Comparison of ENCODE assay signal across 8 mouse cellular contexts in genomic region chr6:37298982-37299381, GRCm38 (mm10). TPM values are rescaled to one million over a fixed set of nuclear protein-coding genes. Genes with fewer than 3 reads are reported as not detected.
A peak's percentile ranks its signal among the peaks of the same experiment; 100 is the strongest.
DNase-seq lines count a peak whose midpoint lies in the region; ATAC-seq and TF ChIP-seq lines count a peak whose summit lies in the region.

No protein-coding gene starts in this region.

- DNase-seq in lung, postnatal 36 days: no peak
- DNase-seq in limb, embryonic 14.5 days (ENCODE audit: low spot score): no peak
- DNase-seq in left cerebral cortex, postnatal 4 days: no peak
- no peak for DNase-seq in kidney, adult 2 months
- DNase-seq in thymus, postnatal 10 days (ENCODE audit: low spot score in 2 of 2): no peak

- H3K27me3 ChIP-seq in lung, embryonic 16.5 days (ENCODE audit: control insufficient read depth, insufficient read depth, low read depth, low read length): peaks cover 46% of the 10 kb centered on the region
- peaks cover 27% of the 10 kb centered on the region; the same call in 1 of the 2 replicates for H3K27me3 ChIP-seq in forebrain, embryonic 13.5 days
- H3K27me3 ChIP-seq in limb, embryonic 14.5 days (ENCODE audit: control insufficient read depth, insufficient read depth, low read length): peaks cover 46% of the 10 kb centered on the region
- H3K27me3 ChIP-seq in stomach, embryonic 15.5 days (replicated peaks): peaks cover 33% of the 10 kb centered on the region
- peaks cover 6% of the 10 kb centered on the region; the same call in 1 of the 2 replicates for H3K27me3 ChIP-seq in kidney, adult 2 months (replicated peaks; ENCODE audit: control insufficient read depth, insufficient read depth, low read length)

- H3K4me2 ChIP-seq in lung, embryonic 16.5 days (ENCODE audit: low read depth, low read length): peak overlapping the region; percentile 98
- H3K4me2 ChIP-seq in forebrain, embryonic 13.5 days: peak overlapping the region; percentile 88
- H3K4me2 ChIP-seq in limb, embryonic 14.5 days (replicated peaks; ENCODE audit: low read depth, low read length, severe bottlenecking): peak overlapping the region; percentile 96
- peak overlapping the region; percentile 98 for H3K4me2 ChIP-seq in stomach, embryonic 15.5 days

- no peak overlapping the region for H3K27ac ChIP-seq in lung, embryonic 16.5 days (ENCODE audit: low read length)
- H3K27ac ChIP-seq in forebrain, embryonic 13.5 days: no peak overlapping the region
- H3K27ac ChIP-seq in limb, embryonic 14.5 days (replicated peaks; ENCODE audit: low read depth, low read length): no peak overlapping the region
- no peak overlapping the region for H3K27ac ChIP-seq in stomach, embryonic 15.5 days
- H3K27ac ChIP-seq in kidney, adult 2 months (ENCODE audit: insufficient read depth, low read depth, low read length): no peak overlapping the region

- 26% methylated on average over 4 of the region's 4 CpGs for WGBS in lung, embryonic 16.5 days
- 25% methylated on average over 4 of the region's 4 CpGs for WGBS in forebrain, embryonic 13.5 days
- 24% methylated on average over 4 of the region's 4 CpGs for WGBS in limb, embryonic 14.5 days
- WGBS in stomach, embryonic 15.5 days: 30% methylated on average over 4 of the region's 4 CpGs
- WGBS in kidney, adult 2 months: 34% methylated on average over 4 of the region's 4 CpGs

- TF ChIP-seq POLR2A in limb, embryonic 14.5 days (IDR thresholded peaks at IDR 0.05; ENCODE audit: borderline replicate concordance, extremely low read depth, insufficient read depth, insufficient read length): no peak
- no peak for TF ChIP-seq POLR2A in kidney, adult 2 months (IDR thresholded peaks at IDR 0.05; ENCODE audit: low read depth, low read length)

- peaks cover 11% of the 10 kb centered on the region; the same call in 1 of the 2 replicates for H3K4me1 ChIP-seq in lung, embryonic 16.5 days (replicated peaks; ENCODE audit: control insufficient read depth, insufficient read depth, low read length)
- peaks cover 33% of the 10 kb centered on the region for H3K4me1 ChIP-seq in forebrain, embryonic 13.5 days
- peaks cover 13% of the 10 kb centered on the region; the same call in 1 of the 2 replicates for H3K4me1 ChIP-seq in limb, embryonic 14.5 days (ENCODE audit: control insufficient read depth, insufficient read depth, low read length)
- peaks cover 8% of the 10 kb centered on the region; the same call in 1 of the 2 replicates for H3K4me1 ChIP-seq in stomach, embryonic 15.5 days
- H3K4me1 ChIP-seq in kidney, adult 2 months (ENCODE audit: control insufficient read depth, insufficient read depth, low read length): no peaks in the 10 kb centered on the region

- no peak for TF ChIP-seq CTCF in kidney, adult 2 months (conservative IDR thresholded peaks at IDR 0.05; ENCODE audit: insufficient read depth, insufficient read length, low read depth, low read length)

- intact Hi-C loops in left cerebral cortex, postnatal 4 days (cut with DNase I): no loop called here

- H3K9me3 ChIP-seq in lung, embryonic 16.5 days (ENCODE audit: control insufficient read depth, low read length): no peaks in the 10 kb centered on the region
- no peaks in the 10 kb centered on the region for H3K9me3 ChIP-seq in forebrain, embryonic 13.5 days (replicated peaks)
- no peaks in the 10 kb centered on the region for H3K9me3 ChIP-seq in limb, embryonic 14.5 days (ENCODE audit: control insufficient read depth, low read length)
- H3K9me3 ChIP-seq in stomach, embryonic 15.5 days: no peaks in the 10 kb centered on the region

- no peak overlapping the region for H3K9ac ChIP-seq in lung, embryonic 16.5 days (ENCODE audit: low read length)
- H3K9ac ChIP-seq in forebrain, embryonic 13.5 days: peak overlapping the region; percentile 87
- H3K9ac ChIP-seq in limb, embryonic 14.5 days (ENCODE audit: low read depth, low read length, severe bottlenecking): peak overlapping the region; percentile 53; the same call in 1 of the 2 replicates
- H3K9ac ChIP-seq in stomach, embryonic 15.5 days: no peak overlapping the region

- no peak for ATAC-seq in lung, embryonic 16.5 days (ENCODE audit: low read depth)
- ATAC-seq in forebrain, embryonic 13.5 days: no peak
- ATAC-seq in limb, embryonic 14.5 days (ENCODE audit: low FRiP score, low read depth): no peak
- ATAC-seq in stomach, embryonic 15.5 days (ENCODE audit: insufficient read depth, low FRiP score, low read depth): no peak

- H3K4me3 ChIP-seq in lung, embryonic 16.5 days (ENCODE audit: low read length): peak overlapping the region; percentile 63
- peak overlapping the region; percentile 83 for H3K4me3 ChIP-seq in forebrain, embryonic 13.5 days
- peak overlapping the region; percentile 54 for H3K4me3 ChIP-seq in limb, embryonic 14.5 days (replicated peaks; ENCODE audit: low read length)
- H3K4me3 ChIP-seq in stomach, embryonic 15.5 days (replicated peaks): peak overlapping the region; percentile 54
- no peak overlapping the region for H3K4me3 ChIP-seq in kidney, adult 2 months (ENCODE audit: insufficient read depth, low read depth, low read length)

- no peaks in the 10 kb centered on the region for H3K36me3 ChIP-seq in lung, embryonic 16.5 days (ENCODE audit: control insufficient read depth, insufficient read depth, low read length)
- no peaks in the 10 kb centered on the region for H3K36me3 ChIP-seq in forebrain, embryonic 13.5 days (ENCODE audit: poor library complexity, severe bottlenecking)
- no peaks in the 10 kb centered on the region for H3K36me3 ChIP-seq in limb, embryonic 14.5 days (ENCODE audit: control insufficient read depth, insufficient read depth, low read length)
- H3K36me3 ChIP-seq in stomach, embryonic 15.5 days: no peaks in the 10 kb centered on the region
- no peaks in the 10 kb centered on the region for H3K36me3 ChIP-seq in kidney, adult 2 months (ENCODE audit: control insufficient read depth, insufficient read depth, low read length)

RNA-seq across cellular contexts. Expression of gene Dgki, which starts 1.0 kb away (rescaled TPM):
- polyA plus RNA-seq in lung, embryonic 16.5 days (2015; fragmentation: Nextera tagmentation; extraction: Ambion mirVana): 0.58 and 0.67 TPM in 2 replicates
- polyA plus RNA-seq in forebrain, embryonic 13.5 days (2015; fragmentation: Nextera tagmentation; extraction: Ambion mirVana): 3.8 and 4.3 TPM in 2 replicates
- polyA plus RNA-seq in limb, embryonic 14.5 days (2012; rRNA removed): 0.58 and 0.69 TPM in 2 replicates
- polyA plus RNA-seq in limb, embryonic 14.5 days (2014; fragmentation: Nextera tagmentation; extraction: Ambion mirVana): 0.59 and 0.85 TPM in 2 replicates
- polyA plus RNA-seq in stomach, embryonic 15.5 days (2015; fragmentation: Nextera tagmentation; extraction: Ambion mirVana): 0.76 and 0.81 TPM in 2 replicates
- 10 to 100 TPM; 49.4 to 53.8 TPM for total RNA-seq in left cerebral cortex, postnatal 4 days (2021)
- 0.03 and 0.05 TPM in 2 replicates for polyA plus RNA-seq in kidney, adult 2 months (2012; rRNA removed)

Comparison
In these comparisons a context has a peak if more than half of its experiments do, and no peak if none do; other contexts are left out.
1. H3K9ac ChIP-seq: peak in forebrain, embryonic 13.5 days (single experiment) and limb, embryonic 14.5 days (single experiment); none in lung, embryonic 16.5 days (single experiment) and stomach, embryonic 15.5 days (single experiment).
2. Peak in every context shown above with its lines, with median percentiles within 50 percentile points of each other: H3K4me2 ChIP-seq.